Comparison of ENCODE assay signal across 8 mouse cellular contexts in genomic region chr6:95223537-95223936, GRCm38 (mm10).
DNase-seq lines count a peak whose midpoint lies in the region; ATAC-seq lines count a peak whose summit lies in the region.

No protein-coding gene starts in this region.

- H3K27me3 ChIP-seq in forebrain, embryonic 11.5 days (ENCODE audit: control insufficient read depth, insufficient read depth, low read length), result no peaks in the 10 kb centered on the region

- H3K9ac ChIP-seq in forebrain, embryonic 11.5 days (ENCODE audit: low read length), result no peak overlapping the region

- H3K36me3 ChIP-seq in forebrain, embryonic 11.5 days (ENCODE audit: control insufficient read depth, insufficient read depth, low read length), result no peaks in the 10 kb centered on the region

- DNase-seq in MN1 (ENCODE audit: low spot score), result peak; percentile 62
- peak; percentile 57 for DNase-seq in brain, embryonic 18.5 days (ENCODE audit: low read depth, low spot score)
- peak; percentile 90 for DNase-seq in forebrain, embryonic 11.5 days (ENCODE audit: low spot score)
- peak; percentile 69 to 81 for DNase-seq in heart, postnatal 36 days
- peak; percentile 74 for DNase-seq in layer of hippocampus, adult 9-11 months
- DNase-seq in right cerebral cortex, postnatal 36 days (ENCODE audit: low spot score in 2 of 2), result peak; percentile 61 to 65
- peak; percentile 52 to 89 for DNase-seq in urinary bladder, postnatal 4 days (ENCODE audit: low spot score in 2 of 2)

- intact Hi-C loops in heart, postnatal 36 days (cut with DNase I), result loop anchor here (5.0 to 10.0 kb wide), 2 partner anchors 331 to 1784 kb away; no protein-coding TSS in a partner anchor

- H3K27ac ChIP-seq in forebrain, embryonic 11.5 days (ENCODE audit: low read depth, low read length), result no peak overlapping the region

- no peaks in the 10 kb centered on the region for H3K9me3 ChIP-seq in forebrain, embryonic 11.5 days (ENCODE audit: control insufficient read depth, low read length)

- H3K4me1 ChIP-seq in forebrain, embryonic 11.5 days (replicated peaks; ENCODE audit: control insufficient read depth, insufficient read depth, low read length), result no peaks in the 10 kb centered on the region

- 31% methylated on average over 7 of the region's 7 CpGs for WGBS in forebrain, embryonic 11.5 days

- ATAC-seq in forebrain, embryonic 11.5 days (replicated peaks; ENCODE audit: low FRiP score), result no peak; the same call in 1 of the 2 replicates
- ATAC-seq in megakaryocyte progenitor cell, adult 5-6 weeks (replicated peaks; ENCODE audit: poor library complexity), result peak; percentile 94

- no peak overlapping the region for H3K4me3 ChIP-seq in forebrain, embryonic 11.5 days (ENCODE audit: low read depth, low read length)

- H3K4me2 ChIP-seq in forebrain, embryonic 11.5 days (ENCODE audit: low read depth, low read length, severe bottlenecking), result no peak overlapping the region
